Mouse (Mus musculus) hindbrain, embryonic 14.5 days (tissue): ENCODE results near the gene Vsig2. TPM values are rescaled to one million over a fixed set of nuclear protein-coding genes. Genes with fewer than 3 reads are reported as not detected.

Experiments used
- ATAC-seq: fragments of 200-750 bp; cut with Nextera tagmentation; 2 replicates; pipeline ENCODE4 v1.8.0; 2017; ENCODE audit warnings: moderate number of reproducible peaks, mild to moderate bottlenecking, moderate TSS enrichment, moderate library complexity; ENCODE audit not compliant: low FRiP score
- DNase-seq: peaks from one replicate; pipeline ENCODE4 v3.0.0-alpha.2; 2015; ENCODE audit warnings: low spot score
- H3K27ac ChIP-seq: fragments of 300-500 bp; sonication (generic); 2 replicates; pipeline ENCODE4 v1.5.1; 2014; ENCODE audit warnings: mild to moderate bottlenecking, moderate library complexity
- H3K27me3 ChIP-seq: fragments of 300-500 bp; sonication (generic); 2 replicates; pipeline ENCODE4 v1.6.1; 2014; ENCODE audit warnings: mild to moderate bottlenecking, low read length, mixed read lengths; ENCODE audit not compliant: control insufficient read depth, insufficient read depth
- H3K36me3 ChIP-seq: fragments of 300-500 bp; sonication (generic); replicated peaks from 2 replicates; pipeline ENCODE4 v1.6.1; 2014; ENCODE audit not compliant: control insufficient read depth, insufficient read depth
- H3K4me1 ChIP-seq: fragments of 300-500 bp; sonication (generic); replicated peaks from 2 replicates; pipeline ENCODE4 v1.6.1; 2014; ENCODE audit warnings: antibody characterized with exemption, low read length, mixed read lengths; ENCODE audit not compliant: control insufficient read depth, insufficient read depth
- H3K4me2 ChIP-seq: fragments of 300-500 bp; sonication (generic); replicated peaks from 2 replicates; pipeline ENCODE4 v1.6.1; 2014; ENCODE audit warnings: mild to moderate bottlenecking, moderate library complexity
- H3K4me3 ChIP-seq: fragments of 300-500 bp; sonication (generic); replicated peaks from 2 replicates; pipeline ENCODE4 v1.5.1; 2014; ENCODE audit warnings: mild to moderate bottlenecking, low read length
- H3K9ac ChIP-seq: fragments of 300-500 bp; sonication (generic); 2 replicates; pipeline ENCODE4 v1.6.1; 2014
- H3K9me3 ChIP-seq: fragments of 300-500 bp; sonication (generic); 2 replicates; pipeline ENCODE4 v1.6.1; 2016; ENCODE audit warnings: low read length; ENCODE audit not compliant: control insufficient read depth
- WGBS: fragments of 180-500 bp; shearing (Covaris S2); extraction: QIAGEN DNeasy Blood & Tissue Kit; methylation state at CpG from one replicate; pipeline ENCODE4 v1.1.7; 2014; 5-methylcytosine and 5-hydroxymethylcytosine counted together
- polyA plus RNA-seq: library from polyadenylated mRNA; unstranded; fragments of >200 nt; fragmentation: Nextera tagmentation; extraction: Ambion mirVana; gene quantifications from 2 replicates; pipeline ENCODE4 v1.2.1, GENCODE M21; 2014

Vsig2 gene
- polyA plus RNA-seq, 1 experiment from 2014 or later, result 1.1 TPM

GRCm38 (mm10) chr9:37514456-37514855 lies 24.6 kb upstream of the Vsig2 start:
- Histone ChIP-seq H3K27ac (no peak overlapping the region), H3K4me2 (no peak overlapping the region), H3K4me1 (no peaks in the 10 kb centered on the region), H3K9ac (no peak overlapping the region), H3K27me3 (no peaks in the 10 kb centered on the region), H3K36me3 (peaks cover 9% of the 10 kb centered on the region), H3K4me3 (no peak overlapping the region), H3K9me3 (no peaks in the 10 kb centered on the region)
- no peak for ATAC-seq
- WGBS, result 86% methylated on average over 3 of the region's 3 CpGs
- no peak for DNase-seq

- Histone ChIP-seq H3K36me3 (peaks cover 31% of the 10 kb centered on the region), H3K4me2 (no peak overlapping the region), H3K9me3 (no peaks in the 10 kb centered on the region), H3K9ac (no peak overlapping the region), H3K4me1 (no peaks in the 10 kb centered on the region), H3K4me3 (no peak overlapping the region), H3K27ac (no peak overlapping the region), H3K27me3 (no peaks in the 10 kb centered on the region)
- no peak for ATAC-seq
- DNase-seq, result no peak
- WGBS, result 88% methylated on average over 1 of the region's 1 CpGs
These were observed 21.6 kb upstream of the Vsig2 start for GRCm38 (mm10) chr9:37517467-37517866.

- H3K4me1 ChIP-seq, result no peaks in the 10 kb centered on the region
- no peak overlapping the region for H3K27ac ChIP-seq
- DNase-seq, result no peak
- no peaks in the 10 kb centered on the region for H3K9me3 ChIP-seq
- peaks cover 43% of the 10 kb centered on the region for H3K36me3 ChIP-seq
- no peaks in the 10 kb centered on the region for H3K27me3 ChIP-seq
- H3K9ac ChIP-seq, result no peak overlapping the region
- no peak overlapping the region for H3K4me2 ChIP-seq
- WGBS, result 87% methylated on average over 8 of the region's 8 CpGs
- H3K4me3 ChIP-seq, result no peak overlapping the region
- no peak for ATAC-seq
These were observed 20.1 kb upstream of the Vsig2 start for GRCm38 (mm10) chr9:37518991-37519390.

GRCm38 (mm10) chr9:37519995-37520394 lies 19.1 kb upstream of the Vsig2 start:
- Histone ChIP-seq H3K9me3 (no peaks in the 10 kb centered on the region), H3K27me3 (no peaks in the 10 kb centered on the region), H3K9ac (no peak overlapping the region), H3K4me3 (no peak overlapping the region), H3K4me2 (no peak overlapping the region), H3K27ac (no peak overlapping the region), H3K4me1 (no peaks in the 10 kb centered on the region), H3K36me3 (peaks cover 49% of the 10 kb centered on the region)
- DNase-seq, result no peak
- ATAC-seq, result no peak
- WGBS, result 97% methylated on average over 2 of the region's 2 CpGs

- Histone ChIP-seq H3K9me3 (no peaks in the 10 kb centered on the region), H3K4me2 (no peak overlapping the region), H3K27me3 (peaks cover 48% of the 10 kb centered on the region), H3K4me3 (no peak overlapping the region), H3K27ac (no peak overlapping the region), H3K4me1 (peaks cover 10% of the 10 kb centered on the region), H3K36me3 (peaks cover 37% of the 10 kb centered on the region), H3K9ac (no peak overlapping the region)
- no peak for DNase-seq
- WGBS, result 90% methylated on average over 2 of the region's 2 CpGs
- no peak for ATAC-seq
These were observed 13.6 kb upstream of the Vsig2 start for GRCm38 (mm10) chr9:37525461-37525860.

GRCm38 (mm10) chr9:37526443-37527395 lies 12.3 kb upstream of the Vsig2 start:
- H3K4me2 ChIP-seq, result no peak overlapping the region
- WGBS, result 24% methylated on average over 21 of the region's 21 CpGs
- no peak for ATAC-seq
- H3K36me3 ChIP-seq, result peaks cover 29% of the 10 kb centered on the region
- H3K4me3 ChIP-seq, result no peak overlapping the region
- no peak overlapping the region for H3K27ac ChIP-seq
- peaks cover 59% of the 10 kb centered on the region for H3K27me3 ChIP-seq
- no peak for DNase-seq
- H3K9ac ChIP-seq, result no peak overlapping the region
- no peaks in the 10 kb centered on the region for H3K9me3 ChIP-seq
- H3K4me1 ChIP-seq, result peaks cover 19% of the 10 kb centered on the region

- Histone ChIP-seq H3K4me3 (peak within 1 kb of the TSS; percentile 13), H3K4me1 (peaks cover 19% of the 10 kb centered on the region), H3K4me2 (peak within 1 kb of the TSS; percentile 52), H3K27ac (peak within 1 kb of the TSS; percentile 33; the same call in 1 of the 2 replicates), H3K9ac (peak within 1 kb of the TSS; percentile 21; the same call in 1 of the 2 replicates), H3K9me3 (no peaks in the 10 kb centered on the region), H3K36me3 (peaks cover 23% of the 10 kb centered on the region), H3K27me3 (peaks cover 64% of the 10 kb centered on the region)
- DNase-seq (no peak), ATAC-seq (no peak)
- 5% methylated on average over 41 of the region's 41 CpGs for WGBS
These were observed 11.4 kb upstream of the Vsig2 start, which contains the start of gene Esam for GRCm38 (mm10) chr9:37527396-37528224. Gene Esam, plus strand, starts transcription at chr9:37528078.

- peak overlapping the region; percentile 21; the same call in 1 of the 2 replicates for H3K9ac ChIP-seq
- no peak for DNase-seq
- H3K27me3 ChIP-seq, result peaks cover 64% of the 10 kb centered on the region
- H3K4me2 ChIP-seq, result peak overlapping the region; percentile 52; the same call in 1 of the 2 replicates
- H3K4me3 ChIP-seq, result peak overlapping the region; percentile 13
- peaks cover 19% of the 10 kb centered on the region for H3K4me1 ChIP-seq
- peak overlapping the region; percentile 33; the same call in 1 of the 2 replicates for H3K27ac ChIP-seq
- ATAC-seq, result no peak
- WGBS, result 15% methylated on average over 9 of the region's 9 CpGs
- peaks cover 15% of the 10 kb centered on the region for H3K36me3 ChIP-seq
- no peaks in the 10 kb centered on the region for H3K9me3 ChIP-seq
These were observed 10.7 kb upstream of the Vsig2 start for GRCm38 (mm10) chr9:37528225-37528970.
